Mouse (Mus musculus) neutrophil, adult 65 days (primary cell): ENCODE data around the gene 2610528J11Rik. TPM values are rescaled to one million over a fixed set of nuclear protein-coding genes. Genes with fewer than 3 reads are reported as not detected.

Experiments
- total RNA-seq: library from RNA; stranded (reverse); gene quantifications from 2 replicates; pipeline ENCODE4 v1.2.4, GENCODE M21; 2023

2610528J11Rik gene
- not detected in 2 replicates for total RNA-seq

GRCm38 (mm10) chr4:118526408-118527334, at the start of gene 2610528J11Rik:
Gene 2610528J11Rik, plus strand, starts transcription at chr4:118526999.

GRCm38 (mm10) chr4:118489717-118490132, 37.1 kb upstream of the 2610528J11Rik start, which contains the start of gene Tie1:
Gene Tie1, minus strand, starts transcription at chr4:118490061.

GRCm38 (mm10) chr4:118543592-118544260, 16.9 kb downstream of the 2610528J11Rik start, which contains the start of gene Tmem125:
Gene Tmem125, minus strand, starts transcription at chr4:118544044.

Other genes with a start within 250 kb of the 2610528J11Rik start
- gene Ptprf, start 235.6 kb upstream of the 2610528J11Rik start, total RNA-seq: not detected in 2 replicates
- gene Szt2, start 117.7 kb upstream of the 2610528J11Rik start, total RNA-seq: 47.4 and 66.0 TPM in 2 replicates
- gene Med8, start 117.7 kb upstream of the 2610528J11Rik start, total RNA-seq: 59.6 and 78.4 TPM in 2 replicates
- 92.8 and 98.4 TPM in 2 replicates for gene Elovl1, start 98.9 kb upstream of the 2610528J11Rik start, total RNA-seq
- 50.4 and 51.5 TPM in 2 replicates for gene Cdc20, start 89.6 kb upstream of the 2610528J11Rik start, total RNA-seq
- gene Mpl, start 69.5 kb upstream of the 2610528J11Rik start, total RNA-seq: 0.29 and 1.4 TPM in 2 replicates
- 2.7 and 3.6 TPM in 2 replicates for gene Tie1, start 36.9 kb upstream of the 2610528J11Rik start, total RNA-seq
- not detected in 2 replicates for gene Tmem125, start 17.0 kb downstream of the 2610528J11Rik start, total RNA-seq
- gene Cfap57, start 93.8 kb downstream of the 2610528J11Rik start, total RNA-seq: 2.0 and 2.6 TPM in 2 replicates
- 38.9 and 53.0 TPM in 2 replicates for gene Ebna1bp2, start 93.8 kb downstream of the 2610528J11Rik start, total RNA-seq
- not detected in 2 replicates for gene Olfr62, start 132.0 kb downstream of the 2610528J11Rik start, total RNA-seq
- not detected in 2 replicates for gene Olfr1342, start 165.8 kb downstream of the 2610528J11Rik start, total RNA-seq
- not detected in 2 replicates for gene Olfr1341, start 176.5 kb downstream of the 2610528J11Rik start, total RNA-seq
- gene Olfr1340, start 193.1 kb downstream of the 2610528J11Rik start, total RNA-seq: not detected in 2 replicates
- gene Olfr1339, start 205.2 kb downstream of the 2610528J11Rik start, total RNA-seq: not detected in 2 replicates
- not detected in 2 replicates for gene Olfr1338, start 231.7 kb downstream of the 2610528J11Rik start, total RNA-seq